Mouse (Mus musculus): ENCODE results near the gene Ackr1. TPM values are rescaled to one million over a fixed set of nuclear protein-coding genes. Genes with fewer than 3 reads are reported as not detected.

Ackr1 gene
- polyA plus RNA-seq, 1 experiment: 0.23 TPM

DNA sequence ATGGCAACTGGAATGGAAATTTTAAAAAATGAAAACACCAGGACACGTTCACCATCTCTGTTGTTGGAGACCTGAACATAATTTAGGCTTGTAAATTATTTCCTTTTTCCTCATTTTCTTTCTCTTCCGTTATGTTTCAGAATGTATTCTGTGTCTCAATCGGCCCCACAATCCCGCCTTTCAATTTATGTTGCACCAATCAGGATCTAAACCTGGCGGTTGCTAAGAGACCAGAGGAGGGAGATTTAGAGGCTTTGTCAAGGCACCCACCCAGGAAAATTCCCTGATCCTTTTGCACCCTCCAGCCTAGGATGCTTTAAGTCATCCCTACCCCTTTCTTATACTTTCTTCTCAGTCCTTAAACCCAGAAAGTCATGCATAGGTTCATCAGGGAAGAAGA is 3.8 kb downstream of the Ackr1 start:
- no peak overlapping the region for H3K4me3 ChIP-seq (ENCODE audit: control insufficient read depth, low read depth, low read length)
- TF ChIP-seq POLR2A (IDR thresholded peaks at IDR 0.05; ENCODE audit: control insufficient read depth, low read depth, low read length): no peak
- no peak for TF ChIP-seq CTCF (IDR thresholded peaks at IDR 0.05; ENCODE audit: control insufficient read depth, insufficient read depth, insufficient replicate concordance, low read depth, low read length)
- no peaks in the 10 kb centered on the region for H3K27me3 ChIP-seq (ENCODE audit: control insufficient read depth, insufficient read depth, low read length)
- no peak overlapping the region for H3K27ac ChIP-seq (ENCODE audit: control insufficient read depth, insufficient read depth, low read depth, low read length)
- H3K4me1 ChIP-seq (ENCODE audit: control insufficient read depth, insufficient read depth, low read length): no peaks in the 10 kb centered on the region
- no peaks in the 10 kb centered on the region for H3K36me3 ChIP-seq (ENCODE audit: control insufficient read depth, insufficient read depth, low read length)

DNA sequence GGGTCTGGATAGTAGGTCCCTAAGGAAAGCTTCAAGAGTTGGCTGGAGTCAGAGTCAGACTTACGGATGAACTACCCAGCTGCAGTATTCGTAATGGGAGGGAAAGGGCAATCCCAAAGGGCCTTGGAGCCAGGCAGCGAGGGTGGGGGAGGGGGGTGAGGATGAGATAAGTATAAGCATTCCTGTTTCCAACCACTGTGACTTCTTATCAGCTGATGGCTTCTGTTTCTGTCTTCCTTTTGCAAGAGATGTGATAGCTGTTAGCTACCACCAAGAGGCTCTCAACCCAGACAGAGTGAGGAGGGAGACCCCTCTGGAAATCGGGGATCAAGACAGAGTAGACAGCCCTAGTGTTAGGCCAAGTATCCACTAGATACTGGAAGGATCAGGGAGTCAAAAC is 4.4 kb downstream of the Ackr1 start:
- TF ChIP-seq CTCF (IDR thresholded peaks at IDR 0.05; ENCODE audit: control insufficient read depth, insufficient read depth, insufficient replicate concordance, low read depth, low read length): no peak
- TF ChIP-seq POLR2A (IDR thresholded peaks at IDR 0.05; ENCODE audit: control insufficient read depth, low read depth, low read length): no peak
- H3K27ac ChIP-seq (ENCODE audit: control insufficient read depth, insufficient read depth, low read depth, low read length): no peak overlapping the region
- H3K36me3 ChIP-seq (ENCODE audit: control insufficient read depth, insufficient read depth, low read length): no peaks in the 10 kb centered on the region
- no peak overlapping the region for H3K4me3 ChIP-seq (ENCODE audit: control insufficient read depth, low read depth, low read length)
- H3K4me1 ChIP-seq (ENCODE audit: control insufficient read depth, insufficient read depth, low read length): no peaks in the 10 kb centered on the region
- no peaks in the 10 kb centered on the region for H3K27me3 ChIP-seq (ENCODE audit: control insufficient read depth, insufficient read depth, low read length)

DNA sequence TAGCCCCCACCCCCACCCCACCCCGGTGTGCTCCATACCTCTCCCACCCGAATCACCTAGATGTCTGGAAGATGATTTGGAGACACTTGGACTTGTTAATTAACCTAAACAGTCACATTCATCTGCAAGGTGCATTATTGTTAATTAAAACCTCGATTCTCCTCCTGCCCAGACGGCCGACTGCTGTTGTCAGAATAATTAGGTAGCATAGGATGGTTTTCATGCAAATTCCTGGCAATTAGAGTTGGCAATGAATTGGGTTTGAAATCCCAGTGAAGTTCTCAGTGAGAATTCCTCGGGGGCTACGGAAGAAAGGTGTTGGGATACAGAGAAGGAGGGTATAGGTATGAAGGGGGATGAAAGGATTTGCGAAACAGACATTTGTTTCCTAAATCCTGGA is 5.1 kb downstream of the Ackr1 start:
- Histone ChIP-seq H3K4me3 (ENCODE audit: control insufficient read depth, low read depth, low read length) (no peak overlapping the region), H3K4me1 (ENCODE audit: control insufficient read depth, insufficient read depth, low read length) (no peaks in the 10 kb centered on the region), H3K27ac (ENCODE audit: control insufficient read depth, insufficient read depth, low read depth, low read length) (no peak overlapping the region), H3K27me3 (ENCODE audit: control insufficient read depth, insufficient read depth, low read length) (no peaks in the 10 kb centered on the region), H3K36me3 (ENCODE audit: control insufficient read depth, insufficient read depth, low read length) (no peaks in the 10 kb centered on the region)
- TF ChIP-seq POLR2A (IDR thresholded peaks at IDR 0.05; ENCODE audit: control insufficient read depth, low read depth, low read length): no peak
- TF ChIP-seq CTCF (IDR thresholded peaks at IDR 0.05; ENCODE audit: control insufficient read depth, insufficient read depth, insufficient replicate concordance, low read depth, low read length): no peak

DNA sequence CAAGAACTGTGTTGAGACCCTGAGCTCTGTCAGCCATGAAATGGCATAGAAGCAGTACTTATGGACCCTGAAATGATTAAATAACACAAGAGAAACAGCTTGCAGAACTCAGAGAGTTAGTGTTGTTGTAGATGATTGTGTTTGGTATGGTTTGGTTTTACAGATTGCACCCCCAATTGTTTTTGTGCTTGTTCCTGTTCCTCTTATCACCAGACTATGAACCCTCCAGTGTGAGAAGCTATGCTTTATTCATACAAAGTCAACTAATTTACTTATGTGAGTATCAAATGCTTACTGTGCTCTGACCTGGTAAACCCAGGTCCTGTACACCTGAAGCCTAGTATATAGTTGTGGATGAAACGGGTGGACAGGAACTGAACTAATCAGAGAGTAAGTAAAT is 7.0 kb downstream of the Ackr1 start:
- H3K27ac ChIP-seq (ENCODE audit: control insufficient read depth, insufficient read depth, low read depth, low read length): no peak overlapping the region
- no peaks in the 10 kb centered on the region for H3K4me1 ChIP-seq (ENCODE audit: control insufficient read depth, insufficient read depth, low read length)
- no peak overlapping the region for H3K4me3 ChIP-seq (ENCODE audit: control insufficient read depth, low read depth, low read length)
- TF ChIP-seq POLR2A (IDR thresholded peaks at IDR 0.05; ENCODE audit: control insufficient read depth, low read depth, low read length) (no peak), CTCF (IDR thresholded peaks at IDR 0.05; ENCODE audit: control insufficient read depth, insufficient read depth, insufficient replicate concordance, low read depth, low read length) (no peak)
- H3K36me3 ChIP-seq (ENCODE audit: control insufficient read depth, insufficient read depth, low read length): no peaks in the 10 kb centered on the region
- H3K27me3 ChIP-seq (ENCODE audit: control insufficient read depth, insufficient read depth, low read length): no peaks in the 10 kb centered on the region

DNA sequence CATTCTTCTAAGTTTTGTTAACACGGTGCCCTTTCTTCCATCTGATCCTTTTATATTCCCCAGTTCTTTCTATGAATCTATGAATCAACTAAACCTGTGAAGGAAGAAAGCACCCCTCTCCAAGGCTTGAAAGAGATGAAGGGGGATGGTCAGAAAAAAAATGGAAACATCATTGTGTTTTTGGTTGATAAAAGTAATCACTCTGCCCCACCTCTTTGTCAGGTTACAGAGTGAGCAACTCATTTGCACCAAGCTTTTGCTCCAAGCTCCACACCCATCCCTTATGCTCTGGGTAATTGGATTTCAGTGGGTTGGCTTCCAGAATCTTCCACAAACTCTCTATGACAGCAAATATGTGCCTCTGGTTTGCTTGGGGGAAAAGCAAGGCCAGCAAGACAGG is 8.2 kb downstream of the Ackr1 start:
- H3K4me1 ChIP-seq (ENCODE audit: control insufficient read depth, insufficient read depth, low read length): no peaks in the 10 kb centered on the region
- H3K4me3 ChIP-seq (ENCODE audit: control insufficient read depth, low read depth, low read length): no peak overlapping the region
- no peak overlapping the region for H3K27ac ChIP-seq (ENCODE audit: control insufficient read depth, insufficient read depth, low read depth, low read length)
- no peaks in the 10 kb centered on the region for H3K27me3 ChIP-seq (ENCODE audit: control insufficient read depth, insufficient read depth, low read length)
- TF ChIP-seq CTCF (IDR thresholded peaks at IDR 0.05; ENCODE audit: control insufficient read depth, insufficient read depth, insufficient replicate concordance, low read depth, low read length) (no peak), POLR2A (IDR thresholded peaks at IDR 0.05; ENCODE audit: control insufficient read depth, low read depth, low read length) (no peak)
- H3K36me3 ChIP-seq (ENCODE audit: control insufficient read depth, insufficient read depth, low read length): no peaks in the 10 kb centered on the region

DNA sequence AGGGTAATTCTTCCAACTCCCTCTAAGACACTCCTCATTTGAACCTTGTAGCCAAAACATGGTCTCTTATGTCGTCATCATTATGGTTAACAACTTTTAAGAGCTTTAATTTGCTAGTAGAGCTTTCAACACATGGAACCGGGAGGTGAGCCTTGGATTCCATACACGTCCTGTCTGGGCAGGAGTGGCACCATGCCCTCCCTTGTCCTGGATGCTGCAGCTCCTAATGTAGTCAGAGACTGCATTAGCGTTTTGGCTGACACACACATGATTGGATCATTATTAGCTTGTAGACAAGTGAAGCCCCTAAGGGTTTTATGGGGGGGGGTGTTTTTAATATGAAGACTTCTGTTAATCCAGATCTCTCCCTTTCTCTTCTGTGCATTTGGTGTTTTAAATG is 8.6 kb downstream of the Ackr1 start:
- Histone ChIP-seq H3K27ac (ENCODE audit: control insufficient read depth, insufficient read depth, low read depth, low read length) (no peak overlapping the region), H3K36me3 (ENCODE audit: control insufficient read depth, insufficient read depth, low read length) (no peaks in the 10 kb centered on the region), H3K27me3 (ENCODE audit: control insufficient read depth, insufficient read depth, low read length) (no peaks in the 10 kb centered on the region), H3K4me1 (ENCODE audit: control insufficient read depth, insufficient read depth, low read length) (no peaks in the 10 kb centered on the region), H3K4me3 (ENCODE audit: control insufficient read depth, low read depth, low read length) (no peak overlapping the region)
- no peak for TF ChIP-seq CTCF (IDR thresholded peaks at IDR 0.05; ENCODE audit: control insufficient read depth, insufficient read depth, insufficient replicate concordance, low read depth, low read length)
- TF ChIP-seq POLR2A (IDR thresholded peaks at IDR 0.05; ENCODE audit: control insufficient read depth, low read depth, low read length): no peak

DNA sequence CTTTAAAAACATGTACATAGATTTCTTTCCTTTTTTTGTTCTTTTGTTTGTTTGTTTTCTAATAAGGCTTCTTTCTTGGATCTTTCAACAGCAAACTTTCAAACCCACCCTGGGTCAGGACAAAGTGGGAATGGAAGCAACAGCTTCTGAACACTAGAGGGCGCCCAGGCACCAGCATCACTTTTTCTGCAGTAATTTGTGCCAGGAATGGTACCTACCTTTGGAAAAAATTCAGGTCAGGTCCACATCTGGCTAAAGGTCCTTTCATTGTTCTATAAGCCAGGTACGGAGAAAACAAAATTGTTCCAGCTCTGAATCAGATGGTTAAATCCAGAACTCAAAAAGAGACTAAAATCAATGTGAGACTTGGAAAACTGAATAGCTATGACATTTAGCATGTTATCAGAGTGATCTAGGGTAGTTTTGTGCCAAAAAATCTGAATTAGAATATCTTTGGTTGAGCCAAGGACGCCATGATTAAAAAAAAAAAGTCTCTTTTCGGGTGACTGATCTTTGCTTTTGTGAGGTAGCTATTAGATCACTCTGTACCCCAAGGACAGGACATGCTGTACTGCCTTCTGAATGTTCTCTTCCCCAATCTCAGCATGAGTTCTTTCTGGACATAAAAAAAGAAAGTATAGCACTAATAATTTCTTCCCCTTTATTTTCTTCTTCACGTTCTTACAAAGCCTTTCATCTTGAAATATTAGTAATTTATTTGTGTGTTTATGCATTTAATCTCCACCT is 9.5 kb downstream of the Ackr1 start:
- Histone ChIP-seq H3K27me3 (ENCODE audit: control insufficient read depth, insufficient read depth, low read length) (no peaks in the 10 kb centered on the region), H3K27ac (ENCODE audit: control insufficient read depth, insufficient read depth, low read depth, low read length) (no peak overlapping the region)
- TF ChIP-seq CTCF (IDR thresholded peaks at IDR 0.05; ENCODE audit: control insufficient read depth, insufficient read depth, insufficient replicate concordance, low read depth, low read length) (peak; percentile 26; the same call in 1 of the 2 replicates), POLR2A (IDR thresholded peaks at IDR 0.05; ENCODE audit: control insufficient read depth, low read depth, low read length) (no peak)

More for the DNA sequence above, 9.5 kb downstream of the Ackr1 start:
- Histone ChIP-seq H3K4me1 (ENCODE audit: control insufficient read depth, insufficient read depth, low read length) (no peaks in the 10 kb centered on the region), H3K4me3 (ENCODE audit: control insufficient read depth, low read depth, low read length) (no peak overlapping the region), H3K36me3 (ENCODE audit: control insufficient read depth, insufficient read depth, low read length) (no peaks in the 10 kb centered on the region)
